Mouse (Mus musculus) left cerebral cortex, adult 11 months (tissue): ENCODE measurements around the gene Hyal1.
A peak's percentile ranks its signal among the peaks of the same experiment; 100 is the strongest.
"Not testable (repeated sequence)": the region's sequence is repeated elsewhere in the genome, so short reads cannot be mapped to it uniquely, and the experiment has no call there.

Experiments used
- DNase-seq: peaks from one replicate; pipeline ENCODE4 v3.0.0; 2022; ENCODE audit warnings: low spot score

Gene Hyal1

DNA sequence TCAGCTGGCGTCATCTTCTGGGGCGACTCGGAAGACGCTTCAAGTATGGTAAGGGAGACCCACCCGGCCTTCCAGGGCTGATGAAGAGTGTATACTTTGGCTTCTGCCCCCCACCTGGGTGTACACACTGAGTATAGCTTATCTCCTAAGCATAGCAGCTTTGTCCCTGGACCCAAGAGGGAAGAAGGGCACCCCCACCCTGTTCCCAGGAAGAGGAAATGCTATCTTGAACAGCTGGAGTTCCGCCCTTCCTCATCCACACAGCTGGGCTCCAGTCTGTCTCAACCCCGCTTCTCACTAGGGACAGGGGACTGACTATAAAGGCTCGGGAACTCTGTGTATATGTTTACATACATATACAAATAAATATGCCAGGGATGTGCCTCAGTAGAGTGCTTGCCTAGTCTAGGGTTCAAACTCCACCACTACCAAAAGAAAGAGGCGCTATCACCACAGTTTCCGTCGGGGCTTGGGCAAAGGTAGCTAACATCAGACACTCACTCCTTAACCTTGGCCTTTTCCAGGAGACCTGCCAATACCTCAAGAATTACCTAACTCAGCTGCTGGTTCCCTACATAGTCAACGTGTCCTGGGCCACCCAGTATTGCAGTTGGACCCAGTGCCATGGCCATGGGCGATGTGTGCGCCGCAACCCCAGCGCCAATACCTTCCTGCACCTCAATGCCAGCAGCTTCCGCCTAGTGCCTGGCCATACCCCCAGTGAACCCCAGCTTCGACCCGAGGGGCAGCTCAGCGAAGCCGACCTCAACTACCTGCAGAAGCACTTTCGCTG, 5.0 kb upstream of the Hyal1 start:
- no peak for DNase-seq

DNA sequence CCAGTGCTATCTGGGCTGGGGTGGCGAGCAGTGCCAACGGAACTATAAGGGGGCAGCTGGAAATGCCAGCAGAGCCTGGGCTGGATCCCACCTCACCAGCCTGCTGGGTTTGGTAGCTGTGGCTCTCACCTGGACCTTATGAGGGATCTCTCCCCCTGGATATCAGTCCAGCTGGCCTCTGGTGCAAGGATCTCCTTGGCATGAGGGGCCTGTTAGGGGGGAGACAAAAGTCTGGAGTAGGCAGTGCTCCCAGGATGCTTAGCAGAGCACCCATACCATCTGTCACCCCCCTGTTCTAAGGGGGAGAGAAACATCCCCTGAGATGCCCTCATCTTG, 4.4 kb upstream of the Hyal1 start:
- DNase-seq = no peak

DNA sequence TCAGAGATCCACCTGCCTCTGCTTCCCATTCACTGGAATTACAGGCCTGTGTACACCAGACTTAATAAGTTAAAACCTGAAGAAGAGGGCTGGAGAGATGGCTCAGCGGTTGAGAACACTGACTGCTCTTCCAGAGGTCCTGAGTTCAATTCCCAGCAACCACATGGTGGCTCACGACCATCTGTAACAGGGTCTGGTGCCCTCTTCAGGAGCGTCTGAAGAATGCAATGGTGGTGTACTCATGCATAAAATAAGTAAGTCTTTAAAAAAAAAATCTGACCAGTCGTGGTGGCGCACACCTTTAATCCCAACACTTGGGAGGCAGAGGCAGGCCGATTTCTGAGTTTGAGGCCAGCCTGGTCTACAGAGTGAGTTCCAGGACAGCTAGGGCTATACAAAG, 3.0 kb upstream of the Hyal1 start:
- not testable (repeated sequence) for DNase-seq

DNA sequence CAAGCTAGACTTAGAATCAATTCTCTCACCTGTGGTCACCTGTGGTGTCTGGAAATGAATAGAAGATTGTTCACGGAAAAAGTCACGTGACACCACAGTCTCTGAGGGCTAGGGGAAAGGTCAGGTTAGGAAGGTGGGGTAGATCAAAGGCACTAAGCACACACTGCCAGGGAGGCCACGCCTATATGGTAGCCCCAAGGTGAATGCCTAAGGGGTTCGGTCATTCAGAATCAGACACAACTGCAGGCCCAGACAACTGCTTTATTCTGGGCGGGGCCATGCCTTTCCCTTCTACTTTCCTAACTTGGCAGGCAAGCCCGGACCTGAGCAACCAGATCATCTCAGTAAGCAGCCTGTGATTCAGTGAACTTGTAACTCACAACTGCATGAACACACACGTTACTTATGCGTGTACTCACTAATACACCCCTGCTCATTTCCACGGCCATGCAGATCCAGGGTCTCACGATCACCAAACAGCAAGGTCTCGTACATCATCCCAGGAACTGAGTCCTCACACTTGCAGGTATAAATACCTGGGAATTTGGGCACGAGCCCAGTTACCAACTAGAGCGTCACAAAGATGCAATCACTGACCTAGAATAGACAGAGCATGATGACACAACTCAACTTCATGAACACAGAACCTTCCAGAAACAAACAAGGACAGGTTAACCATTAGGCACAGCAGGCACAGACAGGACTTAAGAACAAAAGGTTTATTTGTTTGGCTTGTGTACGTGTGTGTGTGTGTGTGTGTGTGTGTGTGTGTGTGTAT, 959 bp upstream of the Hyal1 start:
- DNase-seq = no peak

DNA sequence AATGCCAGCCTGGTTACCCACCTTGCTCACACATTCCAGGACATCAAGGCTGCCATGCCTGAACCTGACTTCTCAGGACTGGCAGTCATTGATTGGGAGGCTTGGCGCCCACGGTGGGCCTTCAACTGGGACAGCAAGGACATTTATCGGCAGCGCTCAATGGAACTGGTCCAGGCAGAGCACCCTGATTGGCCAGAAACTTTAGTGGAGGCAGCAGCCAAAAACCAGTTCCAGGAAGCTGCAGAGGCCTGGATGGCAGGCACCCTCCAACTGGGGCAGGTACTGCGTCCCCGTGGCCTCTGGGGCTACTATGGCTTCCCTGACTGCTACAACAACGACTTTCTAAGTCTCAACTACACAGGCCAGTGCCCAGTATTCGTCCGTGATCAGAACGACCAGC, 1.1 kb downstream of the Hyal1 start:
- no peak for DNase-seq

DNA sequence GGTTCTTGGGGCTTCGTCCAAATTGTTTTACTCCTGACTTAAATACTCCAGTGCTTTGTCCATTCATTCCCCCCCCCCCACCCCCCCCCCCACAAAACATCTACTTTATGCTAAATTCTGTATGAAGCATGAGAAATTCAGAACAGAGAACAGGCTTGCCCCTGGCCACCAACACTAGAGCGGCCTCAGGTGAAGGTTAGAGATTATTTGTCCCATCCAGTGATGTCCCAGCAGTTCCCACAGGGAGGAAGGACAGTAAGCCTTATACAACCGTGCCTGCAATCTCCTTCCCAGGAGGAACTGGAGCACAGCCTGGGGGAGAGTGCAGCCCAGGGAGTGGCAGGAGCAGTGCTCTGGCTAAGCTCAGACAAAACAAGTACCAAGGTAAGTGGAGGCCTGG, 1.9 kb downstream of the Hyal1 start, which contains the start of gene Naa80:
Gene Naa80 (plus strand): TSS at position 301 of the 400 bp plus-strand sequence.
- no peak for DNase-seq

DNA sequence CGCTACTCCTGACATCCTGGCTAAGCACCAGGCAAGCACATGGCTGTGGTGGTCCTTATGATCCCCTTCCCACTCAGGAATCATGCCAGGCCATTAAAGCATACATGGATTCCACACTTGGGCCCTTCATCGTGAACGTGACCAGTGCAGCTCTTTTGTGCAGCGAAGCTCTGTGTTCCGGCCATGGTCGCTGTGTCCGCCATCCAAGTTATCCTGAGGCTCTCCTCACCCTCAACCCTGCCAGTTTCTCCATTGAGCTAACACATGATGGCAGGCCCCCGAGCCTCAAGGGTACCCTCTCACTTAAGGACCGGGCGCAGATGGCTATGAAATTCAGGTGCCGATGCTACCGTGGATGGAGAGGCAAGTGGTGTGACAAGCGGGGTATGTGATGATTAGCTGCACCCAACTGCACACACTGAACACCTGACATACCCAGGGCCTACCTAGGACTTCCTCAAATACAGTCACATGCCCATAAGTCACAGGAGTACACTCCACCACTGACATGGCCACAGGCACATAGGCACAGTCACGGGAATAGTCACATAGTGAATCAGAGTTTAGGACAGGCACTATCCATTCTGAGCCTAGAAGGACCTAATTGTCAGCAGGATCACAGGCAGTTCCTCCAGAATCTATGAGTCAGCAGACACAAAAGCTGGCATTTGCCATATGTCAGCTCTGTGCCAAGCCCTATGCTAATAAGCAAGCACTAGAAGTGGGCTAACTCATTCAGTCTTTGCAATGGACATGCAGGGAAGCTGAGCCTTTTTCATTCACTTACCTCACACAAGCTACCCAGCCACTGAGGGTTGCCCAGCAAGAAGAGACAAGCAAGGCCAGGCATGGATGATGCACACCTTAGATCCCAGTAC, 2.5 kb downstream of the Hyal1 start:
- DNase-seq = no peak

DNA sequence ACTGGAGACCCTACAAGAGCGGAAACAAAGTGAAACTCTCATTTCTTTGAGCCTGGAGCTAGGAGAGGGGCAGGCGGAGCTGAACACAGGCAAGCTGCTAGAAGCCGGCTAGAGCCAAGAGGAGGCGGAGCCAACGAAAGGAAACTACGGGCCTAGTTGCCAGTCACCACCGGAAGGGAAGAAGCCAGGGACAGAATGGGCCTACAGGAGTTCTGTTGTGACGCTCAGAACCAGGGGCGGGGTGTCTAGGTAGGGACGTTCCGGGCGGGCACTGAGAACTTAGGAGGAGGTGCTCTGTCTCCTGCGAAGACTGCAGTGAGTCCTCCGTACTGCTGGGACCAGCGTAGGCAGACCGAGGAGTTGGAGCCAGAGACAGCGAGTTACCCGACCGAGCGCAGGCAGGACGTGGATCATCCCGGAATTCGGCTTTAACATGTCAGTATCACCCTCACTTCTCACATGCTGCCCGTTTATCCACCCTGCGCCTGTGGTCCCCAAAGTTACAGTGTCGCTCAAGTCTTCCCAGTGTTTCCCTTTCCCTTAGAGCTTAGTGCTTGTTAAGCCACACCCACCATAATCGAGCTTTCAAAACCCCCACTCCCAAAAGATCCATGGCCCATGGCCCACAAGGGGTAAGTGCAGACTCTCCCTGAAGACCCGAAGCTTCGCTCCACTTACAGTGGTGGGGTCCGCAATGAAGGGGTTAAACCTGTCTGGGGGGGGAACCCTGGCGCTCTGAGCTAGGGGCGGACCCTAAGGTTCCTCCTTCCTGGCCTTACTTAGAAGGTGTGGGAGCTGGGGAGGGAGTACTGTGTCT, 4.0 kb downstream of the Hyal1 start, which contains the start of gene Hyal3:
Gene Hyal3 (plus strand): TSS at position 318 of the 817 bp plus-strand sequence.
- DNase-seq = peak; percentile 79

DNA sequence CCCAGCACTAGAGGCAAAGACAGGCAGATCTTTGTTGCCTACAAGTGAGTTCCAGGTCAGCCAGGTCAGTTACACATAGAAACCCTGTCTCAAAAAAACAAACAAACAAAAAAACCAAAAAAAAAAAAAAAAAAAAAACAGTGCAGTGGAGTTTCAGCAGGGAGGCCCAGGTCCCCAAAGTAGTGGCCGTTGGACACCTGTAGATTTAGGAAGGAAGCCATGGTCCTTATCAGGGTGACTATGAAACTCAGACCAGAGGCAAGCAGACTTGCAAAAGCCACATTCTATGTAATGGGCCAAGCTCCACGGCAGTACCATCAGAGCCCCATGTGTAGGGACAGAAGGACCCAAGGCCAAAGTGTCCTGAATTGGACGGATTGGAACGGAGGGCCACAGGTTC, 4.9 kb downstream of the Hyal1 start:
- DNase-seq = no peak

DNA sequence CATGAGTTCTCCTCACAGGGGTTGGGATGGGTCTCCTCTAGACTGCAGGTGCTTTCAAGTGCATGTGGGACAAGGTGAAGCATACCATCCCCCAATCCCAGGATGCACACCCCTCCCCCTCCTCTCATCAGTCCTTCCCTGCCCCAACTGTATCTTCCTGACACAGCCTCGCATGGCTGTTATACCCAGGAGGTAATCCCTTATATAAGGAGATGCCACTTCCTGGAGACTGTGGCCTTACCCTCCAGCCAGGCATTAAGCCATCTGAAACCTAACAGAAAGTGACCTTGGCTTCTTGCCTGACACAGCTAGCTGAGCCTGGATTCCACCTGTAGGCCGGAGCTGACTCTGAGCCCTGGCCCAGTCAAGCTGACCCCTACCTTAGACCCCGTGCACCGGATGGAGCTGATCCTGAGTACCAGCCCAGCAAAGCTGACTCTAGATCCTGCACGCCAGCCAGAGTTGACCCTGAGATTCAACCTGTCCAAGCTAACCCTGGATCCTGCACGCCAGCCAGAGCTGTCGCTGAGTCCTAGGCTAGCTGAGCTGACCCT, 5.9 kb downstream of the Hyal1 start:
- no peak for DNase-seq

DNA sequence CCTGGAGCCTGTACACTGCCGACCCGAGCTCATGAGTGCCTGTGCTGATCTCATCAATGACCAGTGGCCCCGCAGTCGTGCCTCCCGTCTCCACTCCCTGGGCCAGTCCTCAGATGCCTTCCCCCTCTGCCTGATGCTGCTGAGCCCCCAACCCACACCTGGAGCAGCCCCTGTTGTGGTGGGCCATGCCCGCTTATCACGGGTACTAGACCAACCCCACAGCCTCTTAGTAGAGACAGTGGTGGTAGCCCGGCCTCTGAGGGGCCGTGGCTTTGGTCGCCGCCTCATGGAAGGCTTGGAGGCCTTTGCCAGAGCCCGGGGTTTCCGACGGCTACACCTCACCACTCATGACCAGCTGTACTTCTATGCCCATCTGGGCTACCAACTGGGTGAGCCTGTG, 6.4 kb downstream of the Hyal1 start:
- DNase-seq = no peak

DNA sequence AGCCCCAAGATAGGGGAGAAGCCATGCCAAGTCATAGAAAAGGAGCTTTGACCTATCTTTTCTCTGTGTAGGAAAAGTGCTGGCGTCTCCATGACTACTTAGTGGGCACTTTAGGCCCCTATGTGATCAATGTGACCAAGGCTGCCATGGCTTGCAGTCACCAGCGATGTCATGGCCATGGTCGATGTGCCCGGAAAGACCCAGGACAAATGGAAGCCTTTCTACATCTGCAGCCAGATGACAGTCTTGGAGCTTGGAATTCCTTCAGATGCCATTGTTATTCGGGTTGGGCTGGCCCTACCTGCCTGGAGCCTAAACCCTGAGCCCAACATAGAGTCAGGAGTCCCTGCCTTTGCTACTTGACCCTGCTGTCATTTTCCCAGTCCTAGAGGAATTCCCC, 9.8 kb downstream of the Hyal1 start:
- no peak for DNase-seq

DNA sequence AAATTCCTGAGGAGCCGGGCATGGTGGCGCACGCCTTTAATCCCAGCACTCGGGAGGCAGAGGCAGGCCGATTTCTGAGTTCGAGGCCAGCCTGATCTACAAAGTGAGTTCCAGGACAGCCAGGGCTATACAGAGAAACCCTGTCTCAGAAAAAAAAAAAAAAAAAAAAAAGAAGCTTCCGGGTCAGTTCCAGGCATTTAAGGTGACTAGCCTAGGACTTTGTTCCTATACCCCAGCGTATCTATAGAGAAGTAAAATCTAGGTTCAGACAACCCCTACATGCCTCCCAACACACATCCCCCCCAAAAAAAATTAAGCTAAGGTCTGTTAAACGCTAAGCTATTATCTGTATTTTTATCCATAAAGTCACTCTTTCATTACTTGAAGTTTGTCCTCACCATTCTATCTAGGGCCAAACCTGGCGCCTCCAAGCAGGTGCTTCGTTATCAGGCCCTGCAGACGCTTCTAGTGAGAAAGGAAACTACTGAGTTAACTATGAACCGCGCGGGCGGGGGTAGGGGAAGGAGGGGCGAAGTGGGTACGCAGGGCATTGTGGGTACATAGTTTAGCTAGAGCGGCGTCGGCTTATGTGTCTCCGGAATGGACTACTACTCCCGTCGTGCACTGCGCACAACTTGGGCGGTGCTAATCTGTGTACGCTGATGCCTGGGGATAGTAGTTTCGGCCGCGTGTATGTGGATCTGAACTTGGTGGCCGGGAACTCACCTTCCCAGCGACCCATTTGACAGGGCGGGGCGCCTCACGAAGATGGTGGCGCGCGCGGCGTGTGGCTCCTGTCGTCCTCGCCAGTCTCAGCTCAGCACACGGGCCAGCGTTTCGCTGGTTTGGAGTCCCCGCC, 10.5 kb downstream of the Hyal1 start, which contains the start of gene Ifrd2:
Gene Ifrd2 (plus strand): TSS at position 669 of the 859 bp plus-strand sequence.
- DNase-seq = peak; percentile 98

DNA sequence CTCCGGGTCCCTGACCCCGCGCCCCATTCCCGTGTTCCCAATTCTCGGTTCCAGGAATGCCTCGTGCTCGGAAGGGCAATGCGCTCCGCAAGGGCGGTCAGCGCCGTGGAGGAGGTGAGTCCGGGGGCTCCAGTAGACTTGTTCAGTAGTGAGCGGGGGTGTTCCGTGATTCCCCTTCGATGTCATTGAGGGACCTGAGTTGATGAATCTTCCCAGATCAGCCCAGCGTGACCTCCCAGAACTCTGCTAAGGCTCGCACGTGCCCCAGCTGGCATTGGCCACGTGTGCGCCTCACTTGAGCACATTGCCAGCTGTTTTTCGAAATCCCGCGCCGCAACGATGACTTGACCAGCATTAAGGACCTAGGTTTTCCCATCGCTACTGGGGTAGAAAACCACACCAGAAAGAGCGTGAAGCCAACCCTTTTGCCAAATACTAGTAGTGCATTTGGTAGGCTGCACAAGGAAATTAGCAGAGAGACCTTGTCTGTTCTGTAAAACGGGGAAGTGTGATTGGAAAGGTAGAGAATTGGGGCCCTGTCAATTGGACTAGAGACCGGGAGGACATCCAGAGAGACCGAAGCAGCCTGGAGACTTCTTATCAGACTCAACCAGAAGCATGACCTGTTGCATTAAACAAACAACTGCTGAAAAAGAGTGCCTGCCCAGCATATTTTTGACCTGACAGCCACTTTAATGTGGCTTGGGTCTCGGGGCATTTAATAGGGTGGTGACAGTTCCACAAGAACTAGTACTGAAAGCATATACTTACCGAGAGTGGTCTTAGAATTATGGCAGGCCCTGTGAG, 11.3 kb downstream of the Hyal1 start:
- DNase-seq = no peak

DNA sequence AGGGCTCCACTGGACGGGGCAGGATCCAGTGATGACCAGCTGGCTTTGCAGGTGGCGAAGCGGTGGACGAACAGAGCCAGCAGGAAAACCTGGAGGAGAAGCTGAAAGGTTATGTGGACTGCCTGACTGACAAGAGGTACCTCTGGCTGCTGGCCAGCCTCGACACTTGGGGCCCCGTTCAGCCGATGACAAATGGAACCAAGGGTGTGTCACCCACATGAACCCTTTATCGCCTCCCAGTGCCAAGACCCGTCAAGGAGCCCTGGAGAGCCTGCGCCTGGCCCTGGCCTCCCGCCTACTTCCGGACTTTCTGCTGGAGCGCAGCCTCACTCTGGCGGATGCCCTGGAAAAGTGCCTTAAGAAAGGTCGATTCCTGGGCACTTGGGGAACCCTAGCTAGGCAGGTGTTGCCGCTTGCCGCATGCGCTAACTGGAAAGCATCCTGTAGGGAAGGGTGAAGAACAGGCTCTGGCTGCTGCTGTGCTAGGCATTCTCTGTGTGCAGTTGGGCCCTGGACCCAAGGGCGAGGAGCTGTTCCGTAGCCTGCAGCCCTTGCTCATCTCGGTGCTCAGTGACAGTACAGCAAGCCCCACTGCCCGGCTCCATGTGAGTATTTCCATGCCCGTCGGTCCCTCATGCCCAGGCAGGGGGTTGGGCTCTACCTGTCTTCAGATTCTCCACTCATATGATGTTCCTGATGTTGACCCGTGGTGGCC, 13.5 kb downstream of the Hyal1 start:
- no peak for DNase-seq

DNA sequence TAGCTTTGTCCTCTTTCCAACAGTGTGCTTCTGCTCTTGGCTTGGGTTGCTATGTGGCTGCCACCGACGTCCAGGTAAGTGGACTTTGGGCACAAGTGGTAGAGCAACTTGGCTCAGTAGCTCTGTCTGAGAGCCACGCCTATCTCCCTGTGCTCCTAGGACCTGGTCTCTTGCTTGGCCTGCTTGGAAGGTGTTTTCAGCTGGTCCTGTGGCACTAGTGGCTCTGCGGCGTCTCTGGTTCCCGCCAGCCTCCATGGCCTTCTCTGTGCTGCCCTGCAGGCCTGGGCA, 14.0 kb downstream of the Hyal1 start:
- no peak for DNase-seq

DNA sequence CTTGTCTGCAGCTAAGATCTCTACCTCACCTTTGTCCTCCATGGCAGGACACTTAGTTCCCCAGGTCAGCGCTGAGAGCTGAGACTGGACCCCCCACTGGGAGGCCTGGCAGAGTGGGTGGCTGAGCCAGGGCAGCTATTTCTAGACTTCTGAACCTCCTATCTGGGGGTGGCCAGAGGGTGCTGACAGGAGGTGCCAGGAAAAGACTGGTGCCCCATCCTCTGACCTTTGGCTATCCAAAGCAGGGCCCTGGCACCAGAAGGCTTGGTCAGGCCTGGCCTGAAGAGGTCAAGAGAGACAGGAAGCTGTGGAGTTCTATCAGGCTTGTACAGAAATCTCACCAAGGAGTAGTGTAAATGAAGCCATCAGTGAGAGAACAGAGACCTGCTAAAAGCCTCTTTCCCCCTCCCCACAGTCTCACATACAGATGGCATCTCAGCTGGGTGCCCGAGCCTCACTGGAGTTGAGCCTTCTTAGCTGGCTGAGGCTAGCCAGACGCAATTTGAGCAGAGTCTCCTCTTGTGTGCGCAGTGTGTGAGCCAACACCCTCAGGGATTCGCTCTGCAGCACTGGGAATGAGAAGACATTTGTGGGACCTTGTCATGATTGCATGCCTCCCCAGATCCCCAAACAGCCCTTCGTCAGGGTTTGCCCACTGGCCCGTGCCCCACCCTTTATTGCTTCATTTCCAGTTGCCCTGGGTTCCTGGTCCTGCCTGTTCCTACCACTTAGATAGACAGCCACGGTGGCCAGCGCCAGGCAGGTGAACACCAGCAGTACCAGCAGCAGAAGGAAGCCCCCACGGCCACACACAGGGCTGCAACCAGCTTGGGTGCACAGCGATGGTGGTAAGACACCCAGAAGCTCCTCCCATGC, 16.6 kb downstream of the Hyal1 start:
- DNase-seq = no peak
